Mouse (Mus musculus) cerebellum, postnatal 14 days (tissue): ENCODE data around the gene Sec24d.

Experiments used
- DNase-seq, 2 experiments: peaks; one replicate each; pipeline ENCODE4 v3.0.0; 2021; ENCODE audit warnings: mixed read lengths in 2 of 2

Gene Sec24d

DNA sequence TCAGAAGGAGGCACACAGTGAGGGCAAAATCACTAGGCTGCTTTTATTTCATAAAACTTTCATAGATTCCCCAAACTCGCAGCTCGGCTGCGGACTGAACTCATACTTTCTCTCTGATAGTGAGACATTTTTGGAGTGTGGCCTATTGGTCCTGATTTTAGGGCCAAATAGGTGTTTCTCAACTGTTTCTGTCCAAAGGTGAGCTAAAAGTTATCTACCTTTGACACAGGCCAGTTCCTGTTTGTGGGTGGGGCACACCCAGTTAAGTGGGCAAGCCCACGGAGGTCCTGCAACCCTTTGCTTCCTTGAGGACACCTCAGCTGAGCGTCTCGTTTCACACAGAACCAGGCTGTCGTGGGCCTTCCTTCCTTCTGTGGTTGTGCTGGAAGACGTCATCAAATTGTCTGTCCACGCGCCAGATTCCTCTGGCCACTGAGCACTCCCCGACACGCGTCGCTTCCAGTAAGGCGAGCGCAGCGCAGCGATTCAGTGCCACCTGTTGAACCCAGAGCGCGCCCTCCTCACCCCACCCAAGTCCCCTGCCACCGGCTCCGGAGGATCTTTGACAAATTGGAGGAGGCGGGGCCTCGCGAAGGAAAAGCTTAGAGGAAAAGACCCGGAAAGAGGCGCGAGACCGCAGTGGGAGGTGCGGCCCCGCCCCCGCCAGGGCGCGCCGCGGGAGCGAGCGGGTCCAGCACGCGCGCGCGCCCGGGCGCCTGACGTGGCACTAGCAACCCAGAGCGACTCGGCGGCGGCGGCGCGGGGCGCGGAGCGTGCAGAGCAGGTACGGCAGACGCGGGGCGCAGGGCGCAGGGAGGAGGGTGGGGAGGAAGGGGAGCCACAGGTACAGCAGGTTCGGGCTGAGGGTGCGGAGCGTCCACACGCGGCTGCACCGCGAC, at the start of gene Sec24d:
Sec24d (plus strand) TSS at position 703 of the 899 bp plus-strand sequence.
- peak; percentile 81 to 83 for DNase-seq

DNA sequence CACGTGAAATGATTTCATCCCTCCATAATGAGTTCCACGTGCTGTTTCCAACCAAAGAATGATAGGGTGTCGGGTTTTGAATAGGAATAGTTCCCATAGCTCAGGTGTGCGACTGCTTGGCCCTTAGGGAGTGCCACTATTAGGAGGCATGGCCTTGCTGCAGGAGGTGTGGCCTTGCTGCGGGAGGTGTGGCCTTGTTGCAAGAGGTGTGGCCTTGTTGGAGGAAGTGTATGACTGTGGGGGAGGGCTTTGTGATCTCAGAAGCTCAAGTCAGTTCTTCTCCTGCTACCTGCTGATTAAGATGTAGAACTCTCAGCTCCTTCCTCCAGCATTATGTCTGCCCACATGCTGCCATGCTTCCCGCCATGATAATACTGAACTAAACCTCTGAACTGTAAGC, 48.6 kb upstream of the Sec24d start:
- no peak for DNase-seq

DNA sequence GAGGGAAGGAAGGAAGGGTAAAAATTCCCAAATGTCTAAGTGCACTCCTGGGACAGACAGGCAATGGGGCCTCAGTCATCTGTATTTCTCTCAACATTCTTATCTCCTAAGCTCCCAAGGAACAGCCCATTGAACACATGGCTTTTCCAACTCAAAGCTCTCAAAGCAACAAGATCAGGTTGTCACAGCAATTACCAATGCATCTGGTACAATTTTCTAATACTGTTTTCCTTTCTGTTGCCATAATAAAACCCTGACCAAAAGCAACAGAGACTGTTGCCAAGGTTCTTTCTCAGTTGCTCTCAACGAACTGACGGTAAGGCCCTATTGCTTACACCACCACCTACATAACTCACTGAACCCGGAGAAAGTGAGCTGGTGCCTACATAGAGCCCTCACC, 40.0 kb upstream of the Sec24d start:
- DNase-seq = no peak

DNA sequence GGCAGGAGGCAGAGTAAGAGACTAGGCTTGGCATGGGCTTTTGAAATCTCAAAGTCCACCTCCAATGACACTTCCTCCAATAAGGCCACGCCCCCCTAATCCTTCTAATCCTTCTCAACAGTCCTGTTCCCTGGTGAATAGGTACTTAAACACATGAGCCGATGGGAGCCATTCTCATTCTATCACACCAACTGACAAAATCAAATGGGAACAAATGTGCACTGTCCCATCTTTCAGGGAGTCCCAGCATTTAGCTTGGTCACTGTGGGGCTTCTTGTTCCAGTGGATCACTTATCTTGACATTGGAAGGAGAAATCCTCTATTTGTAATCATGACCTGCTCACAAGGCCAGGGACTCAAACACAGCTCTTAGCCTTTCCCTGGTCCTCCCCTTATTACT, 35.6 kb upstream of the Sec24d start:
- DNase-seq = no peak

DNA sequence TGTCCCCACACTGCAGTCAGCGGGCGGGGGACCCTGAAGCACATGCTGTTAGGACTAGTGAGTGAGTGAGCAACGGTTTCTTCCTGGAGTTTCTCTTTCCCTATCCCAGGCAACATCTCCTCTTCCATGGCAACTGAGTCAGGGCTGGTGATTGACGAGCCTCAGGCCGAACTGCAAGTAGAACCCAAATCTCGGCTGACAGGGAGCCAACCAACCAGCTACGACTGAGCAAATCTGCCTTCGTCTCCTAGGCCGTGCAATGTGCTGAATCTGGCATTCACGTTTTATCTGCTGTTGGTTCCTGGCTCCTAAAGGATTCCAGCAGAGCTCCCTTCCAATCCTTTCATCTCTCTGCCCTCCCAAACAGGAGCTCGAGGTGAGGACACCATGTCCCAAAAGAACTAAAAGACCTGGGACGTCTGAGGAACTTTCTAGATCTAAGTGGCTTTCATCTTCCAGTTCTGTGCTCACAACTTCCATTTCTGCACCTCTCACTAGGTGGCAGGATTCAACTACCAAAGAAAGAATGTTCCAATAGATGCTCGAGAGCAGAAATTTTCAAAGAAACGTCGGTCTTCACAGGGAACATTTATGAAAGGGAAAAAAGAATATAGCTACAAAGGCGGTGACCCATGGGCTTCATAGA, 32.9 kb upstream of the Sec24d start:
- DNase-seq = peak; percentile 41 to 53

DNA sequence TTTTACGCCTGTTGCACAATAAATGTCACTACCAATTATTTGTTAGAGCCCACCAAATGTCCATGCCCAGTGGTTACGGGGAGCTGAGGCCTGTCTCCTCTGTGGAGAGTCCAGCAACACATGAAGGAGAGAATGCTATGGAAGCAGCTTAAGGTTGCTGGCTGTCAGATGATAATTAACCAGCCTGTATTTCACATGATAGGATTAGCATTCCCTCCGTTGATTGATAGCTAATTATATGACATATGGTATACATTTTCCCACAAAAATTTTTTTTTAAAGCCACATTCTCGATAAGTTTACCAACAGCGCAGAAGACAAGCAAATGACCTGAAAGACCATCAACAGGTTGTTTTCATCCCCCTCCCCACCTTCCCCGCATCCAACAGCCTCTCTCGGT, 31.8 kb upstream of the Sec24d start:
- no peak for DNase-seq

DNA sequence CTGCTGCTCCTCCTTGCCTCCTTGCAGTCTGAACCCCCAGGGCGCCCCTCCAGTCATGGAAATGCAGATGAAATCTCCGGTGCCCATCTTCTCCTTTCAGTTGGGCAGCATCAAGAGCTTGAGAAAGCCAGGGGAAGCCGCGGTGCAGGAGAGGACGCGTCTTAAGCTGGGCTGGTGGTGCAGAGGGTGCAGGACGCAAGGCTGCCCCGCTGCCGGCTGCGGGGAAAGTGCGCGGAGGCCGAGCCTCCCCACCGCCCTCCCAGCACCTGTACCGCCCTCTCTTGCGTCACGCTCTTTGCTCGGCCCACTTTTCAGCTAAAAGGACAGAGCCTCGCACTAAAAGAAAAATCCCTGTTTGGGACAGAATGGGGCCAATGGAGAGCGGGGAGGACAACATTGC, 31.3 kb upstream of the Sec24d start, which contains the start of gene Synpo2:
Synpo2 (minus strand) TSS at position 229 of the 400 bp plus-strand sequence.
- DNase-seq = peak; percentile 38 to 60

DNA sequence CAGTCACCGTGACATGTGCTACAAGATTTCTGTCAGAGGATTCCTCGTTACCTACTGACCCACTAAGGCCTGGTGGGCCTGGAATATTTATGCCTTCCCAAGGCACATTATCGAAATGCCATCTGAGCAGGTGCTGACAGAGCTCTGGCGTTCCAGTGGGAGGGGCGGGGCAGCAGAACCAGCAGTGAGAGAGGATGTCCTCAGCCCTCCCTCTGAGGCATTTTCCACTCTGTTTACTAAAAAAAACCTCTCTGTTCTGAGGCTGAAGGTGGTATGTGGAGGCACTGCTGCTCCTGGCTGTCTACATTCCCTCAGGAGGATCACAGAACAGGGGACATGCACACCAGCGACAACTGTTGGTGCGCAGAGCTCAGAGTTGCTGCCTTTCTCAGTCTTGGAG, 30.2 kb upstream of the Sec24d start:
- DNase-seq = no peak

DNA sequence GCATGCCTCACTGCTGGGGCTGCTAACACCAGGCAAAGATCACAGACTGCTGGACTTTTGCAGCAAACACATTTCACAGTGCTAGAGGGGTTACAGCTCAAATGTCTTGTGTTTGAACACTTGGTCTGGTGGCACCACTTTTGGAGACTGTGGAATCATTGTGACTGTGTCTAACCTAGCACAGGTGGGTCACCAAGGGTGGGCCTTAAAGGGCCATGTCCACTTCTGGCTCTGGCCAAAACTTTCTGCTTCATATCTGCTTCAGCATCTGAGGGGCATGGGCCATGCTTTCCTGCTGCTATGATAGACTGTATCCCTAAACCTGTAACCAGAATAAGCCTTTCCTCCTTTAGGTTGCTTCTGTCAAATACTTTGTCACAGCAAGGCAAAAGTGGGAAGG, 29.8 kb upstream of the Sec24d start:
- DNase-seq = no peak

DNA sequence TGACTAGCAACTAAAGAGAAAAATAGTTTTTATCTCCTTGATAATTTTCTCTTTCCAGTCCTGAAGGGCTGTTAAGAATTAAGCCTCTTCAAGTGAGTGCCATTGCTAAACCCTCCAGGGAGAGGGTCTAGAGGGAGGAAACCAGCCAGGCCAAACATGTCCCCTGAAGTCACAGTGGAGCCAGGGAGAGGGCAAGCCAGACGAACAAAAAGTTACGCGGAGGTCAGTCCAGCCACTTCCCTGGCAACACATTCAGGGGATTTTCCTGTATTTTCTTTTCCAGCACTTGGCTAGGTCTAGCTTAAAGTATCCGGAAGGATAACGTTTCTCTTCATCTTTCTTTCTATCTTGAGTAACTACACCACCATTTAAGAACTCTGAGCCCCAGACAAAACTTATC, 22.9 kb upstream of the Sec24d start:
- DNase-seq = no peak

DNA sequence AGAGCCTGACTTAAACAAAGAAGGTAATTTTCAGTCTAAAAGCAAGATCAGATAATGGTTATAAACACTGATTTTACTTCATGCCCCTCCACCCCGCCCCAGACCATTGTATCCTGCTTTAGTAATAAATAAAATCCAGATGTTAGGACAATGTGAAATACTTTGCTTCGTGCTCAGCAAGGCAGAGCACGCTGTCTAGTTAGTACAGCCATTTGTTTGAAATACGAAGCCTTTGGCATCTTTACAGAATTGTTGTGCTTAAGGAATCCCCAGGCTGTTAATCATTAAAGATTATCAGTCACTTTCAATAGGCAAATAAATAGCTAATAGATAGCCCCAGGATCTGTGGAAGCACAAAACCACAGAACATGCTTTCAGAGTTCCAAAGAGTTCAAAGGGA, 21.6 kb upstream of the Sec24d start:
- no peak for DNase-seq

DNA sequence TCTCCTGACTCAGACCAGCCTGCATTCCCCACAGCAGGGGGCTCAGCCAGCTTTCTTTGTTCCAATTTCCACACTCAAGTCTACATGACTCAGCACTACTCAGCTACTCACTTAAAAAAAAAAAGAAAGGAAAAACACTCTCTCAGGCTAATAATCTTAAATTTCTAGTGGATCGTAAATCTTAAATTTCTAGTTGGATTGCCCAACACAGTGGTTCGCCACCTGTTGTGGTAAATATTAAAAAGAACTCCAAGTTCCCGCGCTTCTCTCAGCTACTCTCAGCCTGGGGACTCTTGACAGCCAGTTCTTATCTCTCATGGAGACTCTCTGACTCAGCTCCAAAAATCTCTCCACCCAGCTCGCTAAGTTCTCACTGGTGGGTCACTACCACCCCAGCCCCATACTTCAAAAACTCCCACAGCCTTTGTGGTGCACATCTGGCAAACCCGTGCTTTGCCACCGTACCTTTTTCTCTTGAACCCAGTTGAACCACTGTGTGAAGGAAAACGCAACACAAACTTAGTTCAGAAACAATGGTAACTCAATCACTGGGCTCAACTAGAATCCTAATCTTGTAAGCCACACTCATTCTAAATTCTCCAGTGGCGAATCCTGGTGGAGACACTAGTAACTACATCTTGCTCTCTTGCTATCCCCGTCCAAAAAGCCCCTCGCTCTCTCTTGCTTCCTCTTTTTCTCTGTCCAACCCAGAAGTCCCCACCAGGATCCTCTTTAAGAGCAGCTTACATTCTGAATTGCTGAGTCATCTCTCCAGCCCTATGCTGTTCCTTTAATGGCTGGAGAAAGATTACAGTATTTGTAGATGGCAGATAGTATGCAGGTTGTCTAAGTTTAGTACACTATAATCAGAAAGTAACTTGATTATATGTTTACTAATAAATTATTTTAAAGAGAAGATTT, 10.8 kb upstream of the Sec24d start:
- no peak for DNase-seq

DNA sequence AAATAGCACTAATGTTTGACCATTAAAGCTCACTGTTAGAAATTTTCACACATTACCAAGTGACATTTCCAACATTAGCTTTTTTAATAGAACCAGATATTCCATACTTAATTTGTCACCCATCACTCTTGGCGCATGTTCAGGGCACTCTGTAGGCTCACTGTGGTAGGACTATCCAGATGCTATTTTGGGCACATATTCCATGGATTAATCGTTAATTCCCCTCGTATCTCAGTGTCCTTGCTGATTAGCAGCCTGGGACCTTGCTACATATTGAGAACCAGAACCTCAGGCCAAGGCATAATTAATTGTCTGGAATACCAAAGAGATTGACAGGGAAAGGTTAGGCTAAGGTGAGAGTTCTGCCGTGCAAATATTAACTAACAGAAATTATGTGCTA, 8.5 kb upstream of the Sec24d start:
- DNase-seq = no peak

DNA sequence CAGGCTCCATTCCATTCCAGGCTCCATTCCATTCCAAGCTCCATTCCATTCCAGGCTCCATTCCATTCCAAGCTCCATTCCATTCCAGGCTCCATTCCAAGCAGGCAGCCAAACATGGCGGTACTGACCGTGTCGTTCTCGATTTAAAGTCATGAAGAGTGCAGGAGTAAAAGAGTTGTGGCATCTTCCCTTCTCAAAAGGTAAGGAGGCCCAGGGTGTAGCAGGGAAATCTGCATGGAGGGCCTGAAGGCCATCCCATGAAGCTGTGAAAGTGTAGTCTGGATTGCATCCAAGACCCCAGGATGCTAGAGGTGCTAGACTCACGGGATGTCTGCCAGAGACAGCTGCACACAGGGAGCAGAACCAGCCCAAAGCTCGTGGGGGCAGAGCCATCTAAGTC, 2.5 kb upstream of the Sec24d start:
- DNase-seq = peak; percentile 35 to 57

DNA sequence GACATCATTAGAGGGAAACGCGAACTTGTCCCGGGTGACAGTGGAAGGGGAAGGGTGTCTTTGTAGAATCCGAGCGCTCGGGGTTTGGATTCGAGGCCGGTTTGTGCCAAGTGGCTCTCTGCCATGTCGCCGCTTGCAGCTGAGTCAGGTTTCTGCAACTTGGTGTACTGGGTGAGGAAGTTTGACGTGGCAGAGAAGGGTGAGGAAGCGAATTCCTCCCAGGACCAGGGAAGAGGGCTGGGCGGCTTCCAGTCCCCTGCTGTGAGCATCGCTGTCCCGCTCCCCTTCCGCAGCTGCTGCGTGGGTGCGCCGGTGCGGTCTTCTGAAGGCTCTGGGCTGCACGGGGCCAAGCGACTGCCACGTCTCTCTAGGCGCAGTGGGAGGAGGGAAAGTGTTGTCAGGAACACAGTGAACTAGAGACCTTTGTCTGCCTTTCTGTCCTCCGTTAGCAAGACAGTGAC, 516 bp downstream of the Sec24d start:
- DNase-seq = peak; percentile 63 to 66

DNA sequence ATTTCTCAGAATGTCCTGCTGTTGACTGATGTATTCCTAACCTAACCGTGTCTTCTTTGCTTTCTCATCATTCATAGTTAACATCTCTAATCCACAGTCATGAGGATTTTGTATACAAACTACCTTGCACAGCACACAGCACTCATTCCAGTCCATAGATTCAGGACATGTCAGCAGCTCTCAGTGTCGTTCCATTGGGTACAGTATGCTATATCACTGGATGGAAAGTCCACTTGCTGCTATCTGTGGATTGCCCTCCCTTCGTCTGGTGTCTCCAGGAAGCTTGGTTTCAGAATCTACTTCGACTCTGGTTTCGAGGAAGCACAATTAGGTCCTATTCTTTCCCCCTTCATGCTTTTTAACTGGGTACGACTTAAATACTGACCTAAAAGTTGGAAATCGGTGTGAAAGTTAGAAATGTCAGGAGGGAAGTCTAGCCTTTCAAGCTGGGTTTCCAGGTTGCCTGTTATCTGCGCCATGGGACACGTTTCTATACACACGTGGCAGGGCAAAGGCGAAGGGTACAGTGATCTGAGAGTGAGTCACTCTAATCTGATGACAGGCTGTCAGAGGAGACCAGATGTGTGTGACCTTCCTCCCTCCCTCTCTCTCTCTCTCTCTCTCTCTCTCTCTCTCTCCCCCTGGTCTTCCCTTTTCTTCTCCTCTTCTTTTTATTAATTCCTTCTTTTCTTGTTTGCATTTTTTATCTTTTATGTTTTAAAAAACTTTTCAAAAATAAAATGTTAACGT, 15.8 kb downstream of the Sec24d start:
- no peak for DNase-seq

DNA sequence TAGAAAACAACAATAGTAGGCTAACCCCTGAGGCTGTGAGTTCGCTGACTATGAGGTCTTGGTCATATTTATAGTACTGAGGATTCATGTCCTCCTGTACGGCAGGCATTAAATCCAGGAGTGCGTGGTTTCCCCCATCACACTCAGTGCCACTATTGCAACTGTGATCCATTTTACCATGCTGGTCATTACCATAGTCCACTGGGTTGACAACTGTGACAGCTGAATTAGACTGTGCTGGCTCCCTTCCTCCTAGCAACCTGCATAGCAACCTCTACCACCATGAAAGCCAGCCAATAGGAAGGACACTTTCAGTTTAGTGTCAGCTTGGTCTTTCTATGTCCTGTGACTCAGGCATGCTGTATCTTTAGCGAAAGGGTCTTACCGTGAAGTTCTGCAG, 17.0 kb downstream of the Sec24d start:
- DNase-seq = no peak

DNA sequence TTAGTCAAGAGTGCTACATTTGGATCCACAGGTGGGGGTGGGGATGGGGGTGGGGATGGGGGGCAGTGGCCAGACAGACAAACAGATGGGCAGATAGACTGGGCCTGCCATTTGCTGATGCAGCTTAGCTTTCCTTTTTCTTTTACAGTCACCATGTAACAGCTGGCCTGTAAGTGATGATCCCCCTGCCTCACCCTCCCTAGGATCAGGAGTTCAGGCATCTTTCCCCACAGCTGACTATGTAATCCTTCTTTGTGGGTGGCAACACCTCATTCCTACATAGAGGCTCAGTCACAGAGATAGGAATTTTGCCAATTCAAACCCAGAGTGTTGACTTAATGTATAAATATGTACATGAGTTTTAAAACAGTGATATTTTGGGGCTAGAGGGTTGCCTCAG, 18.4 kb downstream of the Sec24d start:
- DNase-seq = no peak

DNA sequence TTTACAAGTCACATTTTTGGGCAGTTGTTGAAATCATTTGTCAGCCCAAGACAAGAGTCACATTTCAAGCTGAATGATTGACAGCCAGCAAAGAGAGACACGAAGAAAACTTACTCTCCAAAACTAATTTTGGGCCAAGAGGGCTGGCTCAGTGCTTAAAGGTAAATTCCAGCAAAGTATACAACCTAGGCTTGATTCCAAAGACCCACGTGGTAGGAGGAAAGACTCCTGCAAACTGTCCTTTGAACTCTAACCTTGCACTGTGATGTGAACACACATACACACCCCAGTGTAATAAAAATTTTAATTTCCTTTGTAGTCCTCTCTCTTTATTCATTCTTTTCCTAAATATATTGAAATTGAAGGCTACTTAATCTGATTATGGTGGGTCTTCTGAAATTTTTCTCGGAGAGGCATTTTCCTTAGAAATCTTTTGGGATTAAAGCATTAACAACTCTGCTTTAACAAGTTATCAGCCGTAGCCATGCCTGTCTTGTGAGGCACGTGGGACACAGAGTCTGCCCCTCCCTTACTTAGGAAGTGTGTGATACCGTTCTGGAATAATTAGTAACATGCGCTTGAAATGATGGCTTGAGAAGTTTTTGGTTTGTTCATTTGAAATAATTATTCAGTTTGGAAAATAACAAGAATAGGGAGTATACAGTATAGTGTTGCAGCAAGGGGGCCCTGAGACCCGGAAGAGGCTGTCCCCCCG, 21.8 kb downstream of the Sec24d start:
- no peak for DNase-seq

DNA sequence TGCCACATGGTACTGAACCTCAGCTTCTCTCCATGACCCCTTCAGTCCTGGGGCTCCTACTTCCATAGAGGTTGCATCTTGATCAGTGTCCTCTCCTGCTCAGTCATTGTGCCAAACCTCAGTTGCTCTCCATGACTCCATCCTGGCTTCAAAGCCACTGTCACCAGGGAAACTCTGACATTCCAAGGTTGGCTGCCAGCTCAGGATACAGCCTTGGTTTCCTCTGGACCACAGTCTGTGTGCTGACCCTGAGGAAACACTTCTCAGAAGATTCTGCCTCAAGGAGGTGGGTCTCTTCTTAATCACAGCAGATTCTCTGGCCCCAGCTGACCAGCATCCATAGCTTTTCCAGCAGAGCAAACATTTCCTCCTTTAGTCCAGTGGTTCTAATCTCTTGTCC, 24.4 kb downstream of the Sec24d start:
- DNase-seq = no peak

DNA sequence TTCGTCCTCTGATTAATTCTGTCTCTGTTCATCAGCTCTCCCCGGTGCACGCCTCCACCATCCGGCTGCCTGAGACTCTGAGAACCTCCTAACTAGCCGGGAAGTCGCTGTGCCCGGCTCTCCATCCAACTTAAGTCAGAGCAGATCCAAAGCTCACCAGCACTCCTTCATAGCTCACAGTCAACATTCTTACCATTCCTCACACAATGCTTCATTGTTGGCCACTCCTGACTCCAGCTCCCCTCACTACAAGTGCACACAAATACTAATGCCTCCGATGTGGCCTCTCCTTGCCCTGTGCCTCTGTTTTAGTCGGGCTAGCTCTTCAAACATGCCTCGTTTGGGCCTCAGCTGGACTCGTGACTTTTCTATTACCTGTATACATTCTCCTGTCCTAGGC, 29.4 kb downstream of the Sec24d start:
- DNase-seq = no peak

DNA sequence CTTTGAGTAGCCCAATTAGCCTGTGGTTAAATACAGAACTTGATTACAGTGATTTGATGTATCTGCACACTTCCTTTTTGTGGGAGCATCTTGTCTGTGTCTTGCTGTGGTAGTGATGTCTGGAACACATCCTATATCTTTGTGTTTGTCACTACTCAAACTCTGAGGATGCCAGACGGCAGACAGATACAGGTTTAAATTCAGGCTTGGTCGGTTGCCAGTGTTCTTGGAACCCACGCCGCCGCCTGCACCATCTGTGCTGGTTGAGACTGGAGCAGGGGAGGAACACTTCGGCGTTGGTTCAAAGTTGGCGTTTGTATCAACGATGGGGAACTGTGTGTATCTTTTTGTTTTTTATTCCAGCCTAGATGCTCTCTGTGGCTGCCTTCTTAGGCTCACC, 31.0 kb downstream of the Sec24d start:
- DNase-seq = peak; percentile 91 to 93
